Mouse (Mus musculus) lung, postnatal 0 days (tissue): ENCODE data around the gene Fam136a.

ENCODE experiments used
- CTCF ChIP-seq: IDR thresholded peaks from 2 replicates; pipeline ENCODE4 v1.5.1; 2016; ENCODE audit warnings: antibody characterized with exemption, mild to moderate bottlenecking
- EP300 ChIP-seq: IDR thresholded peaks from 2 replicates; pipeline ENCODE4 v1.6.1; 2016; ENCODE audit warnings: antibody characterized with exemption, mild to moderate bottlenecking, control low read depth

DNA sequence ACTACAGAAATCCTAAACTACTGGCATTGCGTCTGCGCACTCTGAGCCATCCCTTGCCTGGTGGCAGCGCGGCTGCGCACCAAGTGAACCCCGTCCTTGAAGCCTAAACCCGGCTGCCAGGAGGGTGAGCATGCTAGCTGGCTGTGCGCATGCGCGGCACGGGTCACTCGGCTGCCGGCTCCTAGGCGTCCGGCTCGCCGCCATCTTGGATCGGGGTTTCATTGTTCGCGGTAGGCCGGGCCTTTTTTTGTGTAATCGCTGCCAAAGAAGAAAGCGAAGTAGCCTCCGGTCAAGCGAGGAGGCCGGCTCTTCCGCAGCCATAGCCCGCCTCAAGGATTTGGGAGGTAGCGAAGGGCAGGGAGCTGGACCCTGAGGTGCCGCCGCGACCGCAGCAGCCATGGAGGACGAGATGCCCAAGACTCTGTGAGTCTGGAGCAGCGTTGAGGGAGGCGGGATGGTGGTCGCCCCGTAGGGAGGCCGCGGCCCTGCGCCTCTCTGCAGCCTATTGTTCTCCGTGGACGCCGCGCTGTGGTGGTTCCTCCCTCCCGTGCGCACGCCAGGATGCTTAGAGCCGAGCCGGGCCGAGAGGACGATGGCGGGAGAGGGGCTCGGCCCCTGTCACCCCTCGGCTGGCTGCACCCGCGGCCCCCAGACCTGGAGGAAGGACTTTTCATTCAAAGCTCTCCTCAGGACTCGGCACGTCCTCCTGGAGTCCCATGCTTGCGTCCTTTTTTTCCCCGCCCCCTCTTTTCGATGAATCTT, 38.8 kb downstream of the Fam136a start, which contains the start of gene Tia1:
- TF ChIP-seq EP300 (no peak), CTCF (no peak)
